Mouse (Mus musculus): ENCODE results near the gene Trarg1.

Trarg1 gene

DNA sequence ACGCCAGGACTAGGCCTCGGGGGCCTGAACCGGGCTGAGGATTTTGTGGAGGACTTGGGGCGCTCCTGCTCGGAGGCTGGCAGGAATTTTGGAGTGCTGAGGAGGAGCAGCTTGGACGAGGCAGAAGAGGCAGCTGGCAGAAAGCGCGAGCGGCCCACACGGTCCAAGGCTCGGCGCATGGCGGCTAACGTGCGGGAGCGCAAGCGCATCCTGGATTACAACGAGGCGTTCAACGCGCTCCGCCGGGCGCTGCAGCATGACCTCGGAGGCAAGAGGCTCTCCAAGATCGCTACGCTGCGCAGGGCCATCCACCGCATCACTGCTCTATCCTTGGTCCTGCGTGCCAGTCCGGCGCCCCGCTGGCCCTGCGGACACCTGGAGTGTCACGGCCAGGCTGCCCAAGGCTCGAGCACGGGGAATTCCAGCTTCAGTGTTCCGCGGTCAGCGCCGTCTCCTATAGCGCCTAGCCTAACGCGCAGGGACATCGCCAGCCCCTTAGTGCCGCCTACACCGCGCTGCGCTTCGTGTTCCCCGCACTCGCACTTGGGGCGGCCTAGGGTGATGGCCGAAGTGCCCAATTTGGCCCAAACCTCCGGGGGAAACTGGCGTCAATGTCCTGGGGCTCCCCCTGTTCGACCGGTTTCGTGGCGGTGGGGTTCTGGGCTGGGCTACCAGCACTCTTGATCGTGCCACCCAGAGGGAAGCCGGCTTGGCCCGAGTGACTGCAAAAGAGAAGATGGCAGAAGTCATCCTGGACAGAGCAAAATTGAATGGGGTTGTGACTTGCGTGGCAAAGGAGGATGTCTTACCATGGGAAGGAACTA lies 6.8 kb upstream of the Trarg1 start:
- CTCF ChIA-PET = no interaction called here

- CTCF ChIA-PET = no interaction called here
Measured at GRCm38 (mm10) chr11:76674199-76674598, 5.4 kb upstream of the Trarg1 start.

DNA sequence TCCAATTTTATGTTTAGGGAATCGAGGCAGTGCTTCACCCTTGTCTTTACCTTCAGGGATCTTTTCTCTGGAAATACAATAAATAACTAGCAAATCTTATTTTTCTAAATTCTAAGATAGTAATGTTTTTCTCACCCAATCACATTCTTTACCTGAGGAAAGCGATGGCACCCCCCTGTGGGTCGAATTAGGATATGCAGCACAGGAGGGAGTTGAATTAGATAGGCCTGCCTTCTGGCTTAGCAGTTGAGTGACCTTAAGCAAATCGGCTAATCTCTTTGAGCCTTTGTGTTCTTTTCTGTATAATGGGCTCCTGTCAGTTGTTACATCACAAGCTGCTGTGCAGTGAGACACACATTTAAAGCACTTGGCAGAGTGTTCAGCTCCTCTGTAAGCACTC lies 4.9 kb upstream of the Trarg1 start:
- CTCF ChIA-PET = no interaction called here

DNA sequence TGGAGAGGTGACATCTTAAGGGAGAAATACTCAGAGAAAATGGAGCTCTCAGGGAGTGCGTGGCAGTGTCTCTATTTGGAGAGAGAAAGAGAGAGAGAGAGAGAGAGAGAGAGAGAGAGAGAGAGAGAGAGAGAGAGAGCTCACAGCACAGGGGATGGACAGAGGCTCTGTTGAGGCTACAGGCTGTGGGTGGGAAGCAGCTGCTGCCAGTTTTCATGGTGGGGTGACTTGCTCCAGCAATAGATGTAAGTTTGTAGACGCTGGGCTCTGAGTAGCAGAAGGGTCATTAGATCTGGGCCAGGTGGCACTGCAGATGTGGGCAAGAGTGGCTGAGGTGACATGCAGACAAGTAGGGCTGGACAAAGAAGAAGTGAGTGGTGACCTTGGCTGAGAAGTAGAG lies 6.0 kb downstream of the Trarg1 start:
- CTCF ChIA-PET = no interaction called here

- CTCF ChIA-PET = interaction anchor here (0.6 kb wide), 1 partner anchor 113 kb away, joined by 5 read pairs; no protein-coding TSS in a partner anchor
Measured at GRCm38 (mm10) chr11:76692096-76692495, 12.5 kb downstream of the Trarg1 start.

DNA sequence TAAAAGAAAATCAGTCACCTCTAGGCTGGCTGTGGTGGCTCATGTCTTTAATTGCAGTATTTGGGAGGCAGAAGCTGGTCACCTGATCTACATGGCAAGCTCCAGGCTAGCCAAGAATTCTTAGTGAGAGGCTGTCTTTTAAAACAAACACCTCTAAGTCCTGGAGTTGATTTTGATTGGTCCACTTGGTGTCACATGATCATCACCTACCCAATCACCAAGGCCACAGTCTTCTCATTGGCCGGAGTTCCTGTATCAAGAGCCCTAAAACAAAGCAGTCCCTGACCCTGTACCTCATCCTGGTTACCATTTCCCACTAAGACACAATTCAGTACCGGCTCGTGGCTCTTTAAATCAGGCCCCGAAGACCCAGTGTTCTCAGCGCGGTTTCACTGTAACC lies 16.2 kb downstream of the Trarg1 start:
- CTCF ChIA-PET = no interaction called here

GRCm38 (mm10) chr11:76699626-76700025 lies 20.0 kb downstream of the Trarg1 start:
- CTCF ChIA-PET = no interaction called here

DNA sequence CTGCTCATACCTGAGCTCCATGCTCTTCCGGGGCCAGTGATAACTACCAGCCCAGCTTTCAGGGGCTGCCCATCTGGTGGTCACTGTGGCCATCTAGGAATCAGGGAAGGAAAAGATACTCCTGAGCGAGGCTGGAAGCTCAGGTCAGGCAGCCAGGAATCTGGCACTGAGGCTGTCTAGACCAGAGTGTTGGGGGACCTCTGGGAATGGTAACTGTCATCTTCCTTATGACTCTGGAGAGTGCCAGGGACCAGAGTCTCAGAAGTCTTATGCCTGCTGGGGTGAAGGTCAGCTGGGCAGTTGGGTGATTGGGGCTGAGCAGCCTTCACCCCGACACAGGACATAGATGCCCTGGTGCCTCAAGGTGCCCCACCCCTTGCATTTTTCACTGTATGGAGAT lies 28.0 kb downstream of the Trarg1 start:
- CTCF ChIA-PET = no interaction called here

GRCm38 (mm10) chr11:76708066-76708465 lies 28.5 kb downstream of the Trarg1 start:
- CTCF ChIA-PET = no interaction called here

- CTCF ChIA-PET = no interaction called here
Measured at GRCm38 (mm10) chr11:76708881-76709280, 29.3 kb downstream of the Trarg1 start.

- CTCF ChIA-PET = no interaction called here
Measured at GRCm38 (mm10) chr11:76709625-76710452, 30.2 kb downstream of the Trarg1 start.

GRCm38 (mm10) chr11:76717000-76717399 lies 37.4 kb downstream of the Trarg1 start:
- CTCF ChIA-PET = no interaction called here

GRCm38 (mm10) chr11:76723911-76724310 lies 44.3 kb downstream of the Trarg1 start:
- CTCF ChIA-PET = no interaction called here

GRCm38 (mm10) chr11:76728093-76728492 lies 48.5 kb downstream of the Trarg1 start:
- CTCF ChIA-PET = no interaction called here

DNA sequence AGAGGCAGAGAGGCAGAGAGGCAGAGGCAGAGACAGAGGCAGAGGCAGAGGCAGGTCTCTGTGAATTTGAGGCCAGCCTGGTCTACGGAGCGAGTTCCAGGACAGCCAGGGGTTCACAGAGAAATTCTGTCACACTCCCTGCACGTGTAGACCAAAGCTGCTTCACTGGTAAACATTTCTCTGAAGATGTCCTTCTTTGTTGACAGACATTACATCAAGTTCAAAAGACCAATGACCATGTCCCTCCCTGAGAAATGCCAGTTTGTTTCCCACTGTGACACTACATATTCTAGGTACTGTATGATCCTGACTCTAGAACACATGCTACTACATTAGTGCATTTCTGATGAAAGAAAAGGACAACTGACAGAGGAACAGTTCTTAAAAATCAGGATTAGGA lies 51.0 kb downstream of the Trarg1 start:
- CTCF ChIA-PET = no interaction called here

GRCm38 (mm10) chr11:76734560-76734959 lies 55.0 kb downstream of the Trarg1 start:
- CTCF ChIA-PET = no interaction called here

GRCm38 (mm10) chr11:76735753-76736324 lies 56.2 kb downstream of the Trarg1 start:
- CTCF ChIA-PET = no interaction called here

DNA sequence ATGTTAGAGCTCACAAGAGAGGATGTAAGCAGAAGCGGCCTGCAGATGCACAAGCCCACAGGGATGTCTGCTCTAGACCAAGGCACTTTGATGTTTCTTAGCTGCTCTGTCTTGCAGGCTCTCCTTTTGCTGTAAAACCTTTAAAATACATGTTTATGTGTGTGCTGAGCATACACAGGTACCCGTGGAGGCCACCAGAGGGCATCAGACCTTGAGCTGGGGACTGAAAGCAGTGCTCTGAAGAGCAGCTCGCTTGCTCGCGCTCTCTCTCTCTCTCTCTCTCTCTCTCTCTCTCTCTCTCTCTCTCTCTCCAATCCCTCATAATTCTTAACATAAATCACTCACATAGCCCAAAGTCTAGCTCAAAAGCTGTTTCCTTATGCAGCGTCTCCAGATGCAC lies 59.5 kb downstream of the Trarg1 start:
- CTCF ChIA-PET = no interaction called here

GRCm38 (mm10) chr11:76742511-76742910 lies 62.9 kb downstream of the Trarg1 start:
- CTCF ChIA-PET = no interaction called here

- CTCF ChIA-PET = no interaction called here
Measured at GRCm38 (mm10) chr11:76744550-76744949, 64.9 kb downstream of the Trarg1 start.

DNA sequence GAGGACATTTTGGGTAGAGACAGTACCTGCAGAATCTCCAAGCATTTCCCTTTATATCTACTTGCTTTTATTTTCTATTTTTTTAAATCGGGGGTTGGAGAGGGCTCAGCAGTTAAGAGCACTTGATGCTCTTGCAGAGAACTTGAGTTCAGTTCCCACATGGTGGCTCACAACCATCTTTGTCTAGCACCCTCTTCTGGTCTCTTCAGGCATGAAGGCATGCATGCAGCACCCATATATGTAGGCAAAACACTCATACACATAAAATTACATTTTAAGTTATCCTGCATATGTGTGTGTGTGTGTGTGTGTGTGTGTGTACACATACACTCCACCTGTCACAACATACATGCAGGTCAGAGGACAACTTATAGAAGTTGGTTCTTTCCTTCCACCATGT lies 66.3 kb downstream of the Trarg1 start:
- CTCF ChIA-PET = interaction anchor here (0.7 kb wide), 1 partner anchor 43 kb away, joined by 11 read pairs; no protein-coding TSS in a partner anchor
